Mouse (Mus musculus): Measurements from ENCODE around the gene 4930470P17Rik.

DNA sequence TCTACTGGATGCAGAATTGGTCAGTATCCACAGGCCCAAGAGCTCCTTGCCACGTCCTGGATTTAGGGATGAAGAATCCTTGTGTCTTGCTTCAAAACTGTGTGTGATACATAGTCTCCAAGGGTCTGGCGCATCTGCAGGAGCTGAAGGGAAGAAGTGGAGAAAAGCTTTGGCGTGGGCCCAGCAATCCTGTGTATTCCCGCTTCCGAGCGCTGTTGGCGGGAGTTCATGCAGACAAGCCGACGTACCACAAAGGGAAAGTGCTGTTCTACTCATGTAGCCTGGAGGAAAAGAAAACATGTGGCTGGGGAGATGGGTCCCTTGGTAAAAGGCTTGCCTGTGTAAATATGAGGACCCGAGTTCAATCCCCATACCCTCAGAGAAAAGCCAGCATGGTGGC lies 22.3 kb downstream of the 4930470P17Rik start:
- TF ChIP-seq POLR2A (IDR thresholded peaks at IDR 0.05; ENCODE audit: borderline replicate concordance, extremely low read depth, low read depth, low read length) (no peak), CTCF (IDR thresholded peaks at IDR 0.05; ENCODE audit: insufficient read depth, low read length) (no peak)
